Mouse (Mus musculus) gastrocnemius, adult 18-20 months (tissue): ENCODE data around the gene Bcl7c. TPM values are rescaled to one million over a fixed set of nuclear protein-coding genes. Genes with fewer than 3 reads are reported as not detected.

Experiments
- microRNA-seq: library from miRNA; unstranded; fragments of <30 nt; microRNA quantifications from one replicate; pipeline ENCODE4 v1.2.0, GENCODE M21; 2021
- total RNA-seq, 2 experiments: library from RNA; stranded (reverse); gene quantifications; 2 replicates each; pipeline ENCODE4 v1.2.3; 2021

Gene Bcl7c
- total RNA-seq, 2 experiments from 2014 or later, result 26.2 to 37.9 TPM

Small RNA genes within 50 kb of the gene (microRNA-seq; reads per million reads assigned to microRNA genes)
- gene Mir762, result not detected

Other genes starting within 250 kb of the Bcl7c start
- gene Prr14, start 249.3 kb downstream of the Bcl7c start, total RNA-seq, result 10 to 100 TPM; 16.5 to 19.4 TPM
- 10 to 100 TPM; 25.2 to 26.6 TPM for gene Fbrs, start 229.7 kb downstream of the Bcl7c start, total RNA-seq
- 10 to 100 TPM; 46.5 to 46.6 TPM for gene Srcap, start 196.9 kb downstream of the Bcl7c start, total RNA-seq
- gene Gm42715, start 189.3 kb downstream of the Bcl7c start, total RNA-seq, result 1 to 10 TPM; 2.8 to 3.8 TPM
- not detected for gene Tmem265, start 147.5 kb downstream of the Bcl7c start, total RNA-seq
- 10 to 100 TPM in 1 of 2 experiments, 1 to 10 TPM in 1; 9.0 to 10.4 TPM for gene Phkg2, start 135.6 kb downstream of the Bcl7c start, total RNA-seq
- 1 to 10 TPM; 2.9 to 3.3 TPM for gene Ccdc189, start 120.3 kb downstream of the Bcl7c start, total RNA-seq
- 10 to 100 TPM; 30.5 to 33.4 TPM for gene Rnf40, start 120.2 kb downstream of the Bcl7c start, total RNA-seq
- gene Zfp629, start 93.1 kb downstream of the Bcl7c start, total RNA-seq, result 1 to 10 TPM; 7.4 to 9.5 TPM
- gene Ctf1, start 3.8 kb upstream of the Bcl7c start, total RNA-seq, result 10 to 100 TPM; 17.3 to 17.5 TPM
- not detected for gene Ctf2, start 23.2 kb upstream of the Bcl7c start, total RNA-seq
- gene Fbxl19, start 35.6 kb upstream of the Bcl7c start, total RNA-seq, result 1 to 10 TPM; 1.4 to 1.7 TPM
- gene Orai3, start 60.9 kb upstream of the Bcl7c start, total RNA-seq, result 10 to 100 TPM; 11.4 TPM
- gene Setd1a, start 67.7 kb upstream of the Bcl7c start, total RNA-seq, result 10 to 100 TPM; 16.2 to 17.6 TPM
- gene Gm49388, start 76.7 kb upstream of the Bcl7c start, total RNA-seq, result 1 to 10 TPM in 1 of 2 experiments, under 1 TPM in 1; 0.78 to 2.0 TPM
- 1 to 10 TPM; 4.2 TPM for gene Hsd3b7, start 91.7 kb upstream of the Bcl7c start, total RNA-seq
- gene Stx4a, start 115.4 kb upstream of the Bcl7c start, total RNA-seq, result 10 to 100 TPM; 46.4 to 56.7 TPM
- gene Stx1b, start 115.6 kb upstream of the Bcl7c start, total RNA-seq, result 1 to 10 TPM in 1 of 2 experiments, under 1 TPM in 1; 0.74 to 1.2 TPM
- 10 to 100 TPM; 12.4 to 12.6 TPM for gene Zfp646, start 167.3 kb upstream of the Bcl7c start, total RNA-seq
- gene Zfp668, start 167.9 kb upstream of the Bcl7c start, total RNA-seq, result 1 to 10 TPM; 3.2 to 4.1 TPM
- 1 to 10 TPM; 1.9 TPM for gene Prss53, start 182.0 kb upstream of the Bcl7c start, total RNA-seq
- not detected for gene Gm21974, start 186.5 kb upstream of the Bcl7c start, total RNA-seq
- 1 to 10 TPM; 7.5 to 9.9 TPM for gene Vkorc1, start 186.7 kb upstream of the Bcl7c start, total RNA-seq
- 100 to 1,000 TPM; 169 to 173 TPM for gene Bckdk, start 195.1 kb upstream of the Bcl7c start, total RNA-seq
- 10 to 100 TPM; 23.1 to 24.7 TPM for gene Kat8, start 203.6 kb upstream of the Bcl7c start, total RNA-seq
- gene Prss8, start 221.2 kb upstream of the Bcl7c start, total RNA-seq, result not detected
- 1 to 10 TPM; 6.1 to 7.1 TPM for gene Prss36, start 237.8 kb upstream of the Bcl7c start, total RNA-seq